Mouse (Mus musculus): ENCODE data around the gene Tmem198. TPM values are rescaled to one million over a fixed set of nuclear protein-coding genes. Genes with fewer than 3 reads are reported as not detected.

Tmem198 gene
- polyA plus RNA-seq (2012; rRNA removed), result 2.7 and 3.6 TPM in 2 replicates

- WGBS, result under 1% methylated on average over 76 of the region's 76 CpGs
- peaks cover 2% of the 10 kb centered on the region; the same call in 1 of the 2 replicates for H3K27me3 ChIP-seq (ENCODE audit: control insufficient read depth, insufficient read depth, low read length)
These were observed at the start of gene Tmem198, which contains the start of gene Chpf for GRCm38 (mm10) chr1:75478916-75479634. TSS of gene Tmem198 (plus strand) at chr1:75479532. TSS of gene Chpf (minus strand) at chr1:75479307.

GRCm38 (mm10) chr1:75435475-75436328 is 43.6 kb upstream of the Tmem198 start, which contains the start of gene Gmppa:
TSS of gene Gmppa (plus strand) at chr1:75435930.
- peaks cover 10% of the 10 kb centered on the region; the same call in 1 of the 2 replicates for H3K4me1 ChIP-seq (ENCODE audit: control insufficient read depth, insufficient read depth, insufficient read length, low read length)
- WGBS, result 6% methylated on average over 28 of the region's 28 CpGs
- H3K27ac ChIP-seq (ENCODE audit: insufficient read depth, low read depth, low read length), result no peak within 1 kb of the TSS
- no peaks in the 10 kb centered on the region for H3K27me3 ChIP-seq (ENCODE audit: control insufficient read depth, insufficient read depth, low read length)
- peak within 1 kb of the TSS; percentile 83 for H3K4me3 ChIP-seq (ENCODE audit: low read depth, low read length)
- TF ChIP-seq POLR2A (IDR thresholded peaks at IDR 0.05; ENCODE audit: low read depth, low read length) (peak; percentile 82; the same call in 1 of the 2 replicates), CTCF (IDR thresholded peaks at IDR 0.05; ENCODE audit: extremely low read depth, insufficient read length, insufficient replicate concordance, low read depth, low read length) (peak; percentile 12; the same call in 1 of the 2 replicates)
- peaks cover 8% of the 10 kb centered on the region; the same call in 1 of the 2 replicates for H3K36me3 ChIP-seq (ENCODE audit: control insufficient read depth, insufficient read depth, low read length)

More at GRCm38 (mm10) chr1:75478916-75479634, at the start of gene Tmem198, which contains the start of gene Chpf:
- H3K27ac ChIP-seq (ENCODE audit: insufficient read depth, low read depth, low read length), result peak within 1 kb of the TSS; percentile 63
- peaks cover 13% of the 10 kb centered on the region for H3K4me1 ChIP-seq (ENCODE audit: control insufficient read depth, insufficient read depth, insufficient read length, low read length)
- no peak for TF ChIP-seq CTCF (IDR thresholded peaks at IDR 0.05; ENCODE audit: extremely low read depth, insufficient read length, insufficient replicate concordance, low read depth, low read length)
- peak; percentile 31; the same call in 1 of the 2 replicates for TF ChIP-seq POLR2A (IDR thresholded peaks at IDR 0.05; ENCODE audit: low read depth, low read length)
- H3K36me3 ChIP-seq (ENCODE audit: control insufficient read depth, insufficient read depth, low read length), result peaks cover 12% of the 10 kb centered on the region; the same call in 1 of the 2 replicates
- H3K4me3 ChIP-seq (ENCODE audit: low read depth, low read length), result peak within 1 kb of the TSS; percentile 88

GRCm38 (mm10) chr1:75438782-75439181 is 40.5 kb upstream of the Tmem198 start:
- TF ChIP-seq POLR2A (IDR thresholded peaks at IDR 0.05; ENCODE audit: low read depth, low read length) (no peak), CTCF (IDR thresholded peaks at IDR 0.05; ENCODE audit: extremely low read depth, insufficient read length, insufficient replicate concordance, low read depth, low read length) (no peak)
- H3K27ac ChIP-seq (ENCODE audit: insufficient read depth, low read depth, low read length), result no peak overlapping the region
- 91% methylated on average over 9 of the region's 9 CpGs for whole genome bisulfite sequencing

GRCm38 (mm10) chr1:75440661-75441060 is 38.7 kb upstream of the Tmem198 start:
- no peak for TF ChIP-seq POLR2A (IDR thresholded peaks at IDR 0.05; ENCODE audit: low read depth, low read length)
- Histone ChIP-seq H3K36me3 (ENCODE audit: control insufficient read depth, insufficient read depth, low read length) (peaks cover 23% of the 10 kb centered on the region), H3K27ac (ENCODE audit: insufficient read depth, low read depth, low read length) (no peak overlapping the region), H3K27me3 (ENCODE audit: control insufficient read depth, insufficient read depth, low read length) (peaks cover under 1% of the 10 kb centered on the region; the same call in 1 of the 2 replicates), H3K4me1 (ENCODE audit: control insufficient read depth, insufficient read depth, insufficient read length, low read length) (peaks cover 8% of the 10 kb centered on the region; the same call in 1 of the 2 replicates), H3K4me3 (ENCODE audit: low read depth, low read length) (no peak overlapping the region)
- 95% methylated on average over 7 of the region's 7 CpGs for WGBS

More at GRCm38 (mm10) chr1:75438782-75439181, 40.5 kb upstream of the Tmem198 start:
- Histone ChIP-seq H3K4me1 (ENCODE audit: control insufficient read depth, insufficient read depth, insufficient read length, low read length) (peaks cover 10% of the 10 kb centered on the region; the same call in 1 of the 2 replicates), H3K27me3 (ENCODE audit: control insufficient read depth, insufficient read depth, low read length) (no peaks in the 10 kb centered on the region), H3K4me3 (ENCODE audit: low read depth, low read length) (no peak overlapping the region), H3K36me3 (ENCODE audit: control insufficient read depth, insufficient read depth, low read length) (peaks cover 23% of the 10 kb centered on the region)

GRCm38 (mm10) chr1:75441471-75441996 is 37.8 kb upstream of the Tmem198 start:
- no peak overlapping the region for H3K4me3 ChIP-seq (ENCODE audit: low read depth, low read length)
- peaks cover 8% of the 10 kb centered on the region for H3K27me3 ChIP-seq (ENCODE audit: control insufficient read depth, insufficient read depth, low read length)
- WGBS, result 94% methylated on average over 15 of the region's 15 CpGs
- H3K27ac ChIP-seq (ENCODE audit: insufficient read depth, low read depth, low read length), result no peak overlapping the region
- peaks cover 23% of the 10 kb centered on the region for H3K36me3 ChIP-seq (ENCODE audit: control insufficient read depth, insufficient read depth, low read length)
- no peak for TF ChIP-seq CTCF (IDR thresholded peaks at IDR 0.05; ENCODE audit: extremely low read depth, insufficient read length, insufficient replicate concordance, low read depth, low read length)
- TF ChIP-seq POLR2A (IDR thresholded peaks at IDR 0.05; ENCODE audit: low read depth, low read length), result no peak
- peaks cover 8% of the 10 kb centered on the region; the same call in 1 of the 2 replicates for H3K4me1 ChIP-seq (ENCODE audit: control insufficient read depth, insufficient read depth, insufficient read length, low read length)

- H3K36me3 ChIP-seq (ENCODE audit: control insufficient read depth, insufficient read depth, low read length), result peaks cover 23% of the 10 kb centered on the region
- TF ChIP-seq CTCF (IDR thresholded peaks at IDR 0.05; ENCODE audit: extremely low read depth, insufficient read length, insufficient replicate concordance, low read depth, low read length) (no peak), POLR2A (IDR thresholded peaks at IDR 0.05; ENCODE audit: low read depth, low read length) (no peak)
- H3K27ac ChIP-seq (ENCODE audit: insufficient read depth, low read depth, low read length), result no peak overlapping the region
- WGBS, result 90% methylated on average over 9 of the region's 9 CpGs
- H3K4me3 ChIP-seq (ENCODE audit: low read depth, low read length), result no peak overlapping the region
- peaks cover 6% of the 10 kb centered on the region for H3K4me1 ChIP-seq (ENCODE audit: control insufficient read depth, insufficient read depth, insufficient read length, low read length)
- H3K27me3 ChIP-seq (ENCODE audit: control insufficient read depth, insufficient read depth, low read length), result peaks cover 14% of the 10 kb centered on the region
These were observed 37.2 kb upstream of the Tmem198 start for GRCm38 (mm10) chr1:75442171-75442570.
